Mouse (Mus musculus) MEL (cell line): ENCODE data around the gene Rab44. TPM values are rescaled to one million over a fixed set of nuclear protein-coding genes. Genes with fewer than 3 reads are reported as not detected.

Experiments used
- DNase-seq: peaks from one replicate; pipeline ENCODE4 v3.0.0; 2011; ENCODE audit warnings: low read depth, low spot score
- H3K27ac ChIP-seq: 2 replicates; pipeline ENCODE4 v1.5.1; 2012; ENCODE audit warnings: low read depth, mild to moderate bottlenecking, control low read depth, low read length, moderate library complexity; ENCODE audit not compliant: control insufficient read depth
- H3K27me3 ChIP-seq, 2 experiments: fragments of 150-350 bp in 1 of 2; sonication (generic) in 1 of 2; 2 replicates each; pipeline ENCODE4 v1.6.1; 2012; ENCODE audit warnings: low read length in 2 of 2, mild to moderate bottlenecking in 2 of 2, improper control_type of control experiment in 1 of 2, moderate library complexity in 1 of 2; ENCODE audit not compliant: insufficient read depth in 2 of 2, control insufficient read depth in 1 of 2
- H3K36me3 ChIP-seq, 2 experiments: 2 replicates each; pipeline ENCODE4 v1.6.1; 2012 to 2014; ENCODE audit warnings: low read length in 2 of 2, improper control_type of control experiment in 1 of 2, inconsistent platforms in 1 of 2, mild to moderate bottlenecking in 1 of 2; ENCODE audit not compliant: insufficient read depth in 2 of 2, control insufficient read depth in 1 of 2
- H3K4me1 ChIP-seq, 2 experiments: fragments of 150-350 bp in 1 of 2; sonication (generic) in 1 of 2; 2 replicates each; pipeline ENCODE4 v1.6.1; 2012; ENCODE audit warnings: low read length in 2 of 2, improper control_type of control experiment in 1 of 2, mild to moderate bottlenecking in 1 of 2; ENCODE audit not compliant: insufficient read depth in 2 of 2, control insufficient read depth in 1 of 2
- H3K4me3 ChIP-seq, 2 experiments: fragments of 150-350 bp in 1 of 2; sonication (generic) in 1 of 2; 2 replicates each; pipeline ENCODE4 v1.5.1; 2012; ENCODE audit warnings: low read depth in 2 of 2, low read length in 2 of 2, mild to moderate bottlenecking in 2 of 2, moderate library complexity in 2 of 2, control low read depth in 1 of 2, improper control_type of control experiment in 1 of 2; ENCODE audit not compliant: control insufficient read depth in 1 of 2, insufficient read depth in 1 of 2
- H3K79me2 ChIP-seq: 2 replicates; pipeline ENCODE4 v1.6.1; 2012; ENCODE audit warnings: mild to moderate bottlenecking, low read length, moderate library complexity; ENCODE audit not compliant: control insufficient read depth, poor library complexity, insufficient read depth
- H3K9ac ChIP-seq: 2 replicates; pipeline ENCODE4 v1.6.1; 2012; ENCODE audit warnings: low read depth, mild to moderate bottlenecking, control low read depth, low read length, moderate library complexity; ENCODE audit not compliant: control insufficient read depth, poor library complexity, severe bottlenecking
- H3K9me3 ChIP-seq: fragments of 150-350 bp; sonication (generic); replicated peaks from 2 replicates; pipeline ENCODE4 v1.6.1; 2012; ENCODE audit warnings: mild to moderate bottlenecking, low read length, improper control_type of control experiment, moderate library complexity; ENCODE audit not compliant: insufficient read depth
- CHD1 ChIP-seq: IDR thresholded peaks from 2 replicates; pipeline ENCODE4 v1.6.1; 2012; ENCODE audit warnings: low read depth, mild to moderate bottlenecking, inconsistent platforms, low read length, improper control_type of control experiment
- CHD2 ChIP-seq: IDR thresholded peaks from 2 replicates; pipeline ENCODE4 v1.6.1; 2011; ENCODE audit warnings: low read length, improper control_type of control experiment
- ELF1 ChIP-seq: IDR thresholded peaks from 2 replicates; pipeline ENCODE4 v1.6.1; 2014; ENCODE audit warnings: low read depth, mild to moderate bottlenecking, inconsistent platforms, low read length, improper control_type of control experiment, moderate library complexity
- GABPA ChIP-seq: IDR thresholded peaks from 2 replicates; pipeline ENCODE4 v1.6.1; 2012; ENCODE audit warnings: low read depth, mild to moderate bottlenecking, inconsistent platforms, low read length, improper control_type of control experiment, moderate library complexity
- MAFK ChIP-seq: IDR thresholded peaks from 2 replicates; pipeline ENCODE4 v1.6.1; 2011; ENCODE audit warnings: low read depth, mild to moderate bottlenecking, low read length, improper control_type of control experiment, borderline replicate concordance
- MAX ChIP-seq: IDR thresholded peaks from 2 replicates; pipeline ENCODE4 v1.6.1; 2011; ENCODE audit warnings: low read length, improper control_type of control experiment
- MAZ ChIP-seq: IDR thresholded peaks from 2 replicates; pipeline ENCODE4 v1.6.1; 2012; ENCODE audit warnings: low read depth, mild to moderate bottlenecking, inconsistent platforms, low read length, improper control_type of control experiment
- NRF1 ChIP-seq: IDR thresholded peaks from 2 replicates; pipeline ENCODE4 v1.6.1; 2014; ENCODE audit warnings: low read depth, mild to moderate bottlenecking, inconsistent platforms, low read length, improper control_type of control experiment, moderate library complexity; ENCODE audit not compliant: poor library complexity, insufficient read depth, severe bottlenecking
- POLR2AphosphoS5 ChIP-seq: IDR thresholded peaks from 2 replicates; pipeline ENCODE4 v1.6.1; 2012; ENCODE audit warnings: low read depth, borderline replicate concordance, mild to moderate bottlenecking, inconsistent platforms, low read length, moderate library complexity, mixed read lengths
- SMC3 ChIP-seq: IDR thresholded peaks from 2 replicates; pipeline ENCODE4 v1.6.1; 2011; ENCODE audit warnings: low read depth, low read length, improper control_type of control experiment
- TAL1 ChIP-seq: IDR thresholded peaks from 2 replicates; pipeline ENCODE4 v1.6.1; 2012; ENCODE audit warnings: mild to moderate bottlenecking, inconsistent platforms, low read length, moderate library complexity, mixed read lengths
- TBP ChIP-seq: IDR thresholded peaks from 2 replicates; pipeline ENCODE4 v1.8.0; 2011; ENCODE audit warnings: low read depth, low read length, improper control_type of control experiment
- USF2 ChIP-seq, 2 experiments: IDR thresholded peaks; 2 replicates each; pipeline ENCODE4 v1.6.1; 2011 to 2012; ENCODE audit warnings: improper control_type of control experiment in 2 of 2, low read length in 2 of 2, borderline replicate concordance in 1 of 2, inconsistent platforms in 1 of 2, low read depth in 1 of 2, mild to moderate bottlenecking in 1 of 2; ENCODE audit not compliant: insufficient read depth in 1 of 2
- ZMIZ1 ChIP-seq: IDR thresholded peaks from 2 replicates; pipeline ENCODE4 v1.6.1; 2012; ENCODE audit warnings: low read depth, mild to moderate bottlenecking, inconsistent platforms, low read length, improper control_type of control experiment, moderate library complexity
- polyA plus RNA-seq, 2 experiments: library from polyadenylated mRNA; stranded (reverse) in 1 of 2; unstranded in 1 of 2; fragments of >175 nt in 1 of 2; fragments of >200 nt in 1 of 2; gene quantifications; 2 replicates each; pipeline versions ENCODE4 v1.2.1 to v1.2.4; 2012; ENCODE audit warnings: low replicate concordance in 2 of 2, low read depth in 1 of 2; ENCODE audit not compliant: insufficient read length in 2 of 2, insufficient read depth in 1 of 2, missing spikeins in 1 of 2
- total RNA-seq: library from RNA; depleted of rRNA; stranded (reverse); fragments of 300-350 nt; gene quantifications from 2 replicates; pipeline ENCODE4 v1.2.3, GENCODE M21; 2012

Rab44 gene
- total and polyA plus RNA-seq, 3 experiments = 7.0 to 9.5 TPM; not detected in 1

DNA sequence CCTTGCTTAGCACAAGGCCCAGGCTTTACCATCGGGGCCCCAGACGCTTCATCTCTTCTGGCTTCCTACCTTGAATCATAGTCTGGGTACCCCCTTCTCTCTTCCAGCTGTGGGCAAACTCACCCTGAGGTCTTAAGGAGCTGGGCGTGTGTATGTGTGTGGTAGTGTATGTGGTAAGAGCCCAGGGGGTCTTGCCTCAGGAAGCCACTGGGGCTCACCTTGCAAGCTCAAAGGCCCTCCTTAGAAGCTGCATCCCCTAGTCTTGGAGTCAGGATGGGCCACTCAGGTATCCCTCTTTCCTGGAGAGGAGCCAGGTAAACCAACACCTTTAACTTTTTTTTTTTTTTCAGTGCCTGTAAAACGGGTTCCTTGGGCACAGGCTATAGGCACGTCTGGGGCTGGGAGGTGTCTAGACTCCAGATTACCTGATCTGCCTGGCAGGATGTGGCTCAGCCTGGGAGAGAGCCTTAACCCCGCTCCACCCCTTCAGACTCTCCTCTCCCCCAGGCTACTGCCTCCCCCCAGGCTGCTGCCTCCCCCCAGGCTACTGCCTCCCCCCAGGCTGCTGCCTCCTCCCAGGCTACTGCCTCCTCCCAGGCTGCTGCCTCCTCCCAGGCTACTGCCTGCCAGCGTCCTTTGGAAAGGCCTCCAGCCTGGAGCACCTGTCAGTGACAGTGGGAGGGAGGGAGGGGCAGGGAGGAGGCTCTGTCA, 16.9 kb upstream of the Rab44 start:
- Histone ChIP-seq H3K79me2 (peaks cover 11% of the 10 kb centered on the region), H3K4me3 (no peak overlapping the region), H3K4me1 (peaks cover 2 to 20% of the 10 kb centered on the region in 2 experiments), H3K27ac (no peak overlapping the region), H3K9ac (no peak overlapping the region), H3K27me3 (no peaks in the 10 kb centered on the region), H3K36me3 (peaks cover 0 to 13% of the 10 kb centered on the region in 2 experiments; a peak in 2 of 4 replicates), H3K9me3 (no peaks in the 10 kb centered on the region)
- DNase-seq = no peak
- no peak for TF ChIP-seq NRF1
- no peak for TF ChIP-seq MAFK
- TF ChIP-seq MAX = no peak

DNA sequence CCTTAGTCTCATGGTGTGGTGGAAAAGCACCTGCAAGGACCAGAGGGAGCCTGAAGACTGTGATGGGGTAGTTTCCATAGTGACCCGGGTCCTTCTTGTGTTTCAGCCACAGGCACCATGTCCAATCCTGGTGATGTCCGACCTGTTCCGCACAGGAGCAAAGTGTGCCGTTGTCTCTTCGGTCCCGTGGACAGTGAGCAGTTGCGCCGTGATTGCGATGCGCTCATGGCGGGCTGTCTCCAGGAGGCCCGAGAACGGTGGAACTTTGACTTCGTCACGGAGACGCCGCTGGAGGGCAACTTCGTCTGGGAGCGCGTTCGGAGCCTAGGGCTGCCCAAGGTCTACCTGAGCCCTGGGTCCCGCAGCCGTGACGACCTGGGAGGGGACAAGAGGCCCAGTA, 15.7 kb upstream of the Rab44 start:
- Histone ChIP-seq H3K36me3 (peaks cover 0 to 13% of the 10 kb centered on the region in 2 experiments; a peak in 2 of 4 replicates), H3K9ac (no peak overlapping the region), H3K9me3 (no peaks in the 10 kb centered on the region), H3K4me1 (peaks cover 2 to 20% of the 10 kb centered on the region in 2 experiments), H3K27ac (no peak overlapping the region), H3K79me2 (peaks cover 11% of the 10 kb centered on the region)
- DNase-seq = no peak
- TF ChIP-seq CHD1 = no peak
- TF ChIP-seq, all 39 proteins: peak for 0
- H3K4me3 ChIP-seq = no peak overlapping the region
- no peaks in the 10 kb centered on the region for H3K27me3 ChIP-seq

DNA sequence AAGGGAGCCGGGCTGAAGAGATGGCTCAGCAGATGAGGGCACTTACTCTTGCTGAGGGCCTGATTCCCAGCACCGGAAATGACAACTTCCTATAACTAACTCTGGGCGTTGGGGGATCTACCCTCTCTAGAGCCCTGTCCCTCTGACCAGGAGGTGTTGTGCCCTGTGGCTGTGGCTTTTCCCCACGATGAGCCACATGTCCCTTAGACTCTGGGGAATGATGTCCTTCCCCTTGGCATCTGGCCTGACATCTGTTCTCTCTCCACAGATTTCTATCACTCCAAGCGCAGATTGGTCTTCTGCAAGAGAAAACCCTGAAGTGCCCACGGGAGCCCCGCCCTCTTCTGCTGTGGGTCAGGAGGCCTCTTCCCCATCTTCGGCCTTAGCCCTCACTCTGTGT, 14.9 kb upstream of the Rab44 start:
- TF ChIP-seq CHD2 = no peak
- TF ChIP-seq TBP = no peak
- no peak for TF ChIP-seq TAL1
- TF ChIP-seq MAZ = no peak
- TF ChIP-seq USF2 (IDR thresholded peaks at IDR 0.05; ENCODE audit: borderline replicate concordance in 1 of 2, insufficient read depth in 1 of 2, low read depth in 1 of 2, low read length in 2 of 2) = no peak
- no peak for TF ChIP-seq POLR2AphosphoS5
- TF ChIP-seq GABPA = no peak
- no peak for TF ChIP-seq ZMIZ1
- TF ChIP-seq MAX = no peak
- no peak for TF ChIP-seq SMC3
- TF ChIP-seq ELF1 = no peak
- TF ChIP-seq NRF1 = no peak
- Histone ChIP-seq H3K27me3 (no peaks in the 10 kb centered on the region), H3K27ac (no peak overlapping the region), H3K9me3 (no peaks in the 10 kb centered on the region), H3K9ac (no peak overlapping the region), H3K4me3 (no peak overlapping the region), H3K36me3 (peaks cover 0 to 13% of the 10 kb centered on the region in 2 experiments; a peak in 2 of 4 replicates), H3K4me1 (peaks cover 2 to 20% of the 10 kb centered on the region in 2 experiments), H3K79me2 (peaks cover 11% of the 10 kb centered on the region)
- DNase-seq = no peak
